Mouse (Mus musculus): Measurements from ENCODE around the gene Trip6. TPM values are rescaled to one million over a fixed set of nuclear protein-coding genes. Genes with fewer than 3 reads are reported as not detected.

Gene Trip6
- polyA plus RNA-seq, 1 experiment from 2014 or later: 102 TPM

DNA sequence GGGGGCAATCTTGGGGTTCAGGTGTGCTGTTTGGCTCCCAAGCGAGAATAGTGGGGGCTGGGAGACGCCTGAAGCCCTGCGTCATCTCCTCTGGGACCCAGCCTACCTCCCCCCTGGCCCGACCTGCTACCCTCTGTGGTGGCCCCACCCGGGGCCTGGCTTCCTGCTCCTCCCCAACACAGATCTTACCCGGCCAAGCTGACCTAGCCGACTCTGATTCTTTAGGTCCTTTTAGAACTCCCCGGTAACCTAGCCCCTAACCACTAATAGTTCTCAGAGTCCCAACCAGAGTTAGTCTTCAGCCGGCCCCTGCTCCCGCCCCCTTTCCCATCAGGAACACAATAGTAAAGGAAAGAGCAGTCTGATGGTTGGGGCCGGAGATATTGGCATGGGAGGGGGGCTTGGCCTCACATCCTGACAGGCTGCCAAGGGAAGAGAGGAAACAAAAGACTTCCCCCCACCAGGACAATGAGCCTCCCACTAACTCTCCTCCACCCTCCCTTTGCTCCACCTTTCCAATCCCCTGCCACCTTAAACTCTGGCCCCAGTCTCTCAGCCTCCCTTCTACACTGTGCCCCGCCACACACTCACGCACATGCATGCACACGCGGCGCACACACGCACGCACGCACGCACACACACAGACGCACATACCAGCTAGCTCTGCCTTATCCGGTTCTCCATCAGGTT lies 25.2 kb upstream of the Trip6 start:
- H3K27ac ChIP-seq (ENCODE audit: low read length): peak overlapping the region; percentile 93
- H3K4me2 ChIP-seq (replicated peaks; ENCODE audit: low read depth, low read length): peak overlapping the region; percentile 62
- WGBS: 8% methylated on average over 22 of the region's 22 CpGs
- peak overlapping the region; percentile 52 for H3K4me3 ChIP-seq (ENCODE audit: low read length)
- H3K27me3 ChIP-seq (ENCODE audit: insufficient read depth, low read length): no peaks in the 10 kb centered on the region
- peak; percentile 58 for ATAC-seq (ENCODE audit: low FRiP score, low TSS enrichment)
- H3K36me3 ChIP-seq (ENCODE audit: insufficient read depth, low read length): no peaks in the 10 kb centered on the region
- H3K9me3 ChIP-seq (ENCODE audit: low read length): no peaks in the 10 kb centered on the region
- peaks cover 21% of the 10 kb centered on the region for H3K4me1 ChIP-seq (ENCODE audit: insufficient read depth, low read length)
- peak overlapping the region; percentile 81 for H3K9ac ChIP-seq (replicated peaks; ENCODE audit: low read length)

DNA sequence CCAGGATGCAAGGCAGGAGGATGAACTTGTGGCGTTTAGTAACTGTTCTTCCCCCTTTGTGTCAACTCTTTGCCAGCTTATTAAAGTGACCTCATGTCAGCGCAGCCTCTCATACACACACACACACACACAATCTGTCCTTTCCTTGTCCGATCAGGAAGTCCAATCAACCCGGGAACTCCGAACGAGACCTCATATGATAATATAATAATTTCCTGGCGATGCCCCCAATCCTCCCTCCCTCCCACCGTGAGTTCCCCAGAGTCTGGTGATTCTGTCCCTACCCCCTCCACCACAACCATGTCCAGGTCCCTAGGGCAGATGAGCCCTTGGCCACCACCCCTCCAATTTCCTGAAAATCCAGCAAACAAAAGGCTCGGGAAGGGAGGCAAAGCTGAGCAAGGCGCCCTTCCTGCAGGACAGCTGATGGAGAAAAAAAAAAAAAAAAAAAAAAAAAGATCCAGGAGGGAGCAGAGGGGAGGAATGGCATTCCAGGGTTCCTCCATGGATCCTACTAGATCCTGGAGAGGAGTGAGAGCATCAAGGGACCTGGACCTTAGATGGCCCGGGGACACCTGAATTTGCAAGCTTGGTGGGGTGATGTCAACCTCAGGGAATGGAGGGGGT lies 24.6 kb upstream of the Trip6 start:
- H3K27ac ChIP-seq (ENCODE audit: low read length): peak overlapping the region; percentile 93
- H3K9ac ChIP-seq (replicated peaks; ENCODE audit: low read length): peak overlapping the region; percentile 81
- under 1% methylated on average over 11 of the region's 11 CpGs for WGBS
- peak overlapping the region; percentile 62 for H3K4me2 ChIP-seq (replicated peaks; ENCODE audit: low read depth, low read length)
- peak; percentile 40 for ATAC-seq (ENCODE audit: low FRiP score, low TSS enrichment)
- H3K4me3 ChIP-seq (ENCODE audit: low read length): peak overlapping the region; percentile 52
- no peaks in the 10 kb centered on the region for H3K36me3 ChIP-seq (ENCODE audit: insufficient read depth, low read length)
- no peaks in the 10 kb centered on the region for H3K9me3 ChIP-seq (ENCODE audit: low read length)
- peaks cover 21% of the 10 kb centered on the region for H3K4me1 ChIP-seq (ENCODE audit: insufficient read depth, low read length)
- H3K27me3 ChIP-seq (ENCODE audit: insufficient read depth, low read length): no peaks in the 10 kb centered on the region

DNA sequence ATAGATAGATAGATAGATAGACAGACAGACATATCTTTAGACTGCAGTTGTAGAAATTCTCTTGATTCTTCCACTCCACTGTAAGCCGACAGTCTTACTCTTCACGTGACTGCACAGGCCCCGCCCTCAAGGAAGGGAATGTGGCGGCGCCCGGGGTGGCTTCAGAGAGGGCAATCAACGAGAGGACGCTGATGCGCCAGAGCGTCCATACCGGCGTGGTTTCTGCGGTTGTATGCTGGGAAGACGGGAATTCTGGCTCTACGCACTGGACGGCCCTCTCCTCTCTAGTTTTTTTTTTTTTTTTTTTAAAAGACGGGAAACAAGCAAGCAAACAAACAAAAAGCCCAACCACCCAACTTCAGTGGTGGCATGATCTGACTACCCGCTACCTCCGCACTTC lies 24.1 kb upstream of the Trip6 start:
- no peaks in the 10 kb centered on the region for H3K27me3 ChIP-seq (ENCODE audit: insufficient read depth, low read length)
- peak overlapping the region; percentile 52 for H3K4me3 ChIP-seq (ENCODE audit: low read length)
- under 1% methylated on average over 19 of the region's 19 CpGs for WGBS
- H3K4me2 ChIP-seq (replicated peaks; ENCODE audit: low read depth, low read length): peak overlapping the region; percentile 62
- H3K4me1 ChIP-seq (ENCODE audit: insufficient read depth, low read length): peaks cover 21% of the 10 kb centered on the region
- ATAC-seq (ENCODE audit: low FRiP score, low TSS enrichment): peak; percentile 86
- peak overlapping the region; percentile 81 for H3K9ac ChIP-seq (replicated peaks; ENCODE audit: low read length)
- no peaks in the 10 kb centered on the region for H3K36me3 ChIP-seq (ENCODE audit: insufficient read depth, low read length)
- H3K27ac ChIP-seq (ENCODE audit: low read length): peak overlapping the region; percentile 93
- H3K9me3 ChIP-seq (ENCODE audit: low read length): no peaks in the 10 kb centered on the region

DNA sequence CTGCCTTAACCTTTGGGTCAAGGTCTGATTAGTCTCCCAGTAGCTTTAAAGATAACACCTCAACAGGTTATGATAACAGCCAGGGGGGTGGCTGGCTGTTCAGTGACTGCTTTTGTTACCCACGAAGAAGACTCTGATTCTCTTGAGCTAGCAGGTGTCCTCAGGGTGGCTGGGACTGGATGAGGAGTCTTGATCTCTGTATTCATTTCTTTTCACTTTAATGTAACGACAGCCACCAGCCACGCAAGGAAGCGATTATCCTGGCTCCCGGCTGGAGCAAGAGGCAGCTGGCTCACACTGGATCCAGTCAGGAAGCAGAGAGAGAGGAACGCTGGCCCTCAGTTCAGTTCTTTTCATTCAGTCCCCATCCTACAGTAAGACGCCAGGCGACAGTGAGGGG lies 23.0 kb upstream of the Trip6 start:
- Histone ChIP-seq H3K4me3 (ENCODE audit: low read length) (no peak overlapping the region), H3K9me3 (ENCODE audit: low read length) (no peaks in the 10 kb centered on the region), H3K36me3 (ENCODE audit: insufficient read depth, low read length) (no peaks in the 10 kb centered on the region), H3K4me2 (replicated peaks; ENCODE audit: low read depth, low read length) (no peak overlapping the region), H3K9ac (replicated peaks; ENCODE audit: low read length) (no peak overlapping the region), H3K27me3 (ENCODE audit: insufficient read depth, low read length) (no peaks in the 10 kb centered on the region), H3K4me1 (ENCODE audit: insufficient read depth, low read length) (peaks cover 26% of the 10 kb centered on the region), H3K27ac (ENCODE audit: low read length) (peak overlapping the region; percentile 12; the same call in 1 of the 2 replicates)
- no peak for ATAC-seq (ENCODE audit: low FRiP score, low TSS enrichment)
- WGBS: 56% methylated on average over 8 of the region's 8 CpGs

DNA sequence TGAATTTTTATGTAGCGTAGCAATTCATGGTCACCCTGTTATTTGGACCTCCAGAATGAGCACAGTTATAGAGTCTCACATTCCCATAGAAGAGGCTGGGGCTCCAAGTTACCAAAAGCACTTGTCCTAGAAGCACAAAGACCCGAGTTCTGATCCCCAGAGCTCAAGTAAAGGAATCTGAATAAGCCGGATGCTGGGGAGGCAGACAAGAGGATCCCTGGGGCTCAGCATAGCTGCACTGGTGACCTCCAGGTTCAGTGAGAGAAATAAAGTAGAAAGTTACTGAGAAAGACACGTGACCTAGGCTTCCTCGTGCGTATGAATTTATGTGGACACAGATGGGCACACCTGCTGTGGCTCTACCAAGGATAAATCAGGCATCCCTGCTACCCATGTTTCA lies 20.9 kb upstream of the Trip6 start:
- Histone ChIP-seq H3K9ac (replicated peaks; ENCODE audit: low read length) (no peak overlapping the region), H3K4me3 (ENCODE audit: low read length) (no peak overlapping the region), H3K27me3 (ENCODE audit: insufficient read depth, low read length) (no peaks in the 10 kb centered on the region), H3K9me3 (ENCODE audit: low read length) (no peaks in the 10 kb centered on the region), H3K4me1 (ENCODE audit: insufficient read depth, low read length) (peaks cover 26% of the 10 kb centered on the region), H3K27ac (ENCODE audit: low read length) (no peak overlapping the region), H3K36me3 (ENCODE audit: insufficient read depth, low read length) (no peaks in the 10 kb centered on the region), H3K4me2 (replicated peaks; ENCODE audit: low read depth, low read length) (no peak overlapping the region)
- 74% methylated on average over 6 of the region's 6 CpGs for WGBS
- no peak for ATAC-seq (ENCODE audit: low FRiP score, low TSS enrichment)

DNA sequence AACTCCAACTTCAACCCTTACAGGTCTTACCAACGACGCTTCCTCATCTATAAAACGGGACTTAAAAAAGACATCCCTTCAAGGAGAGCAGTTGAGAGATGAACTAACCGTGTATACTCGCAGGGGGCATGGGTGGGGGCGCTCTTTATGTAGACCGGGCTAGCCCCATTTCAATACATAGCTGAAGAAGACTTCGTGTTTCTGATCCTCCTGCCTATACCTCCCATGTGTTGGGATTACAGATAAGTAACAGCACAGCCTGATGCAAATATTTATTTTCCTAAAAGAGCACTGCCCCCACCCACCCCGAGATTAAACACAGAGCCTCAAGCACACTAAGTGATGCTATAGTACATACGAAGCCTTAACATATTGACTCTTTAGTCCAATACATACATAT lies 20.1 kb upstream of the Trip6 start:
- no peaks in the 10 kb centered on the region for H3K36me3 ChIP-seq (ENCODE audit: insufficient read depth, low read length)
- peak overlapping the region; percentile 33; the same call in 1 of the 2 replicates for H3K9ac ChIP-seq (replicated peaks; ENCODE audit: low read length)
- no peaks in the 10 kb centered on the region for H3K27me3 ChIP-seq (ENCODE audit: insufficient read depth, low read length)
- 55% methylated on average over 10 of the region's 10 CpGs for WGBS
- peak overlapping the region; percentile 77 for H3K4me3 ChIP-seq (ENCODE audit: low read length)
- H3K4me1 ChIP-seq (ENCODE audit: insufficient read depth, low read length): peaks cover 19% of the 10 kb centered on the region
- no peaks in the 10 kb centered on the region for H3K9me3 ChIP-seq (ENCODE audit: low read length)
- peak overlapping the region; percentile 97 for H3K4me2 ChIP-seq (replicated peaks; ENCODE audit: low read depth, low read length)
- no peak for ATAC-seq (ENCODE audit: low FRiP score, low TSS enrichment)
- H3K27ac ChIP-seq (ENCODE audit: low read length): peak overlapping the region; percentile 69; the same call in 1 of the 2 replicates

DNA sequence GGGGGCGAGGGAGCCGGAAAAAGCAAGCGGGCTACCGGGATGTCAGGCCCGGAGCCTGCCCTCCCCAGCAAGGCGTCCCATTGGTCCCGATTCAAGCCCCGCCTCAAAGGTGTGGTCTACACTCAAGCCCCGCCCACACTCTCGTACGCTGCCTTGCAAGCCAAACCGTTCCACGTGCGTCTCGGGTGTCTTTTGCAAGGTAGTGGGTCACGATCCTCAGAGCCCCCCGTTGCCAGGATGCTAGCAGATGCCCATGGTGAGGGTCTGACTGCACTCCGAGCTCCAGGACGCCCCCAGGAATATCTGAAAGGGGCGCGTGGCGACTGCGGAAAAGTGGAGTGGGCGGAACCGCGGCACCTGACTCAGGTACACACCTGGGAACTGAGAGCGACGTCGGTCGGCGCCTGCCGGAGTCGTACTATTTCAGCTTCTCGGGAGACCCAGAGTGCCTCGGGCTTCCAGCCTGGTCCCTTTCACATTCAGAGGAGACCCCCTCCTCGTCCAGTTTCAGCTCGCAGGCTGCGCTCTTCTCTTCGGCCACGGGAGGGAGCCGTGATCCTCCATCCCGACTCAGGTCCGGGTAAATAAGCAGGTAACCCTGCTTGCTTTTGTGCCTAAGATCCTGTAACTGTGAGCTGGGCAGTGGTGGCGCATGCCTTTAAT lies 19.4 kb upstream of the Trip6 start, which contains the start of gene Slc12a9:
Gene Slc12a9 (minus strand): TSS at position 86 of the 663 bp plus-strand sequence.
- Histone ChIP-seq H3K36me3 (ENCODE audit: insufficient read depth, low read length) (no peaks in the 10 kb centered on the region), H3K9me3 (ENCODE audit: low read length) (no peaks in the 10 kb centered on the region), H3K9ac (replicated peaks; ENCODE audit: low read length) (peak within 1 kb of the TSS; percentile 79), H3K4me2 (replicated peaks; ENCODE audit: low read depth, low read length) (peak within 1 kb of the TSS; percentile 97), H3K4me1 (ENCODE audit: insufficient read depth, low read length) (peaks cover 14% of the 10 kb centered on the region), H3K4me3 (ENCODE audit: low read length) (peak within 1 kb of the TSS; percentile 77), H3K27me3 (ENCODE audit: insufficient read depth, low read length) (no peaks in the 10 kb centered on the region), H3K27ac (ENCODE audit: low read length) (peak within 1 kb of the TSS; percentile 69)
- peak; percentile 86 for ATAC-seq (ENCODE audit: low FRiP score, low TSS enrichment)
- WGBS: under 1% methylated on average over 44 of the region's 44 CpGs

DNA sequence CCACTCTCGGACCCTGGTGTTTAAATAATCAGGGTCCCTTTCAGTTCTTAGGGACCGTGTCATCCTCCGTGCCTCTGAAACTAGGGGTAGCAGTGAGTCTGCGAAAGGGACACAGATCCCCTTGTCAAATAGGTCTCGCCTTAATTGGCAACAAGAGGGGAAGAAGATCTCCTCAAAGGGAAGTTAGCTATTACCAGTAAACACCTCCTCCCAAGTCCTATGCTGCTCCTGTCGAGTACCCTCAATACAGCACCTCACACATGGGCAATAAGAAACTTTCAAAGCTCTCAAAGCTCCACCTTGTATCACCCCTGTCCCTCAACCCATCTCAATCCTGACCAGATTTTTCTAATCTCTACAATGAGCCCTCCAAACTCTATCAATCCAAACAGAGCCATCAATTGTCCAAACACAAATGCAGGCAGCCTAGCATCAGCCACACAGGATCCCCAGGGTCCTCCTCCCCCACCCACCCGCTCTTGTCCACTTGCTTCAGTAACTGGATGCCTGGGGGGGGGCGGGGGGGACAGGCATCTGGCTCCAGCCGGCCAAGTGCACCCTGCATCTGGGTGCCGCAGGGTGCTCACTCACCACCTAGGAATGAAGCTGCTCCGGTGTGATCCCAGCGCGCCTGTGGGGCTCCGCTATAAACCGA lies 18.8 kb upstream of the Trip6 start:
- peaks cover 14% of the 10 kb centered on the region for H3K4me1 ChIP-seq (ENCODE audit: insufficient read depth, low read length)
- no peak; the same call in 1 of the 2 replicates for ATAC-seq (ENCODE audit: low FRiP score, low TSS enrichment)
- H3K4me3 ChIP-seq (ENCODE audit: low read length): peak overlapping the region; percentile 77
- no peaks in the 10 kb centered on the region for H3K9me3 ChIP-seq (ENCODE audit: low read length)
- no peaks in the 10 kb centered on the region for H3K27me3 ChIP-seq (ENCODE audit: insufficient read depth, low read length)
- 0 out of 2 replicates have a peak, but pooled peaks cover 3% of the 10 kb centered on the region for H3K36me3 ChIP-seq (ENCODE audit: insufficient read depth, low read length)
- H3K27ac ChIP-seq (ENCODE audit: low read length): peak overlapping the region; percentile 69
- WGBS: 10% methylated on average over 15 of the region's 15 CpGs
- peak overlapping the region; percentile 79 for H3K9ac ChIP-seq (replicated peaks; ENCODE audit: low read length)
- H3K4me2 ChIP-seq (replicated peaks; ENCODE audit: low read depth, low read length): peak overlapping the region; percentile 97

DNA sequence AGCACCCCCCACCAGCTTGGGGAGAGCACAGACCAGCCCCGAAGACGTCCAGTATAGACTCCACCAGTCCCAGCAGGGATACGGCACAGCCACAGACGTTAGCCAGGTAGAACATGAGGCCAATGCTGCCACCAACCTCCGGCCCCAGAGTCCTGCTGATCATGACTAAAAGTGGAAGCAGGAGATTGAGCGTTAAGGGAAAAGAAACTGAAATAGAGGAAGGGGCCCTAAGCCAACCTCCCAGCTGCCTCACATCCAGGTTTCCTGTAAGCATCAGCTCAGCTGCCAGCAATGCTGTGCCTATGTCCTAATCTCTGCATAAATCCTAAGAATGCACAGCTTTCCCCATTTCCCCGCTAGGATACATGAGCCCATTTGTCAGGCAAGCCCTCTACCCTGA lies 16.7 kb upstream of the Trip6 start:
- Histone ChIP-seq H3K27ac (ENCODE audit: low read length) (no peak overlapping the region), H3K4me2 (replicated peaks; ENCODE audit: low read depth, low read length) (no peak overlapping the region), H3K27me3 (ENCODE audit: insufficient read depth, low read length) (no peaks in the 10 kb centered on the region), H3K9ac (replicated peaks; ENCODE audit: low read length) (no peak overlapping the region), H3K9me3 (ENCODE audit: low read length) (no peaks in the 10 kb centered on the region), H3K36me3 (ENCODE audit: insufficient read depth, low read length) (0 out of 2 replicates have a peak, but pooled peaks cover 15% of the 10 kb centered on the region), H3K4me3 (ENCODE audit: low read length) (no peak overlapping the region), H3K4me1 (ENCODE audit: insufficient read depth, low read length) (peaks cover 8% of the 10 kb centered on the region; the same call in 1 of the 2 replicates)
- ATAC-seq (ENCODE audit: low FRiP score, low TSS enrichment): no peak
- 91% methylated on average over 7 of the region's 7 CpGs for WGBS
